Mouse (Mus musculus) forebrain, postnatal 0 days (tissue): ENCODE data around the gene Ankrd13b. TPM values are rescaled to one million over a fixed set of nuclear protein-coding genes. Genes with fewer than 3 reads are reported as not detected.

Source experiments
- ATAC-seq: fragments of 200-750 bp; cut with Nextera tagmentation; 2 replicates; pipeline ENCODE4 v1.8.0; 2017; ENCODE audit warnings: mild to moderate bottlenecking, moderate library complexity
- DNase-seq: peaks from one replicate; pipeline ENCODE4 v3.0.0-alpha.2; 2015
- H3K27ac ChIP-seq: fragments of 300-500 bp; sonication (generic); 2 replicates; pipeline ENCODE4 v1.5.1; 2014; ENCODE audit warnings: low read depth, mild to moderate bottlenecking, antibody characterized with exemption, low read length, moderate library complexity, mixed read lengths
- H3K27me3 ChIP-seq: fragments of 300-500 bp; sonication (generic); 2 replicates; pipeline ENCODE4 v1.6.1; 2014; ENCODE audit warnings: mild to moderate bottlenecking, low read length, mixed read lengths; ENCODE audit not compliant: insufficient read depth
- H3K36me3 ChIP-seq: fragments of 300-500 bp; sonication (generic); 2 replicates; pipeline ENCODE4 v1.6.1; 2014; ENCODE audit warnings: mild to moderate bottlenecking, moderate library complexity; ENCODE audit not compliant: insufficient read depth
- H3K4me1 ChIP-seq: fragments of 300-500 bp; sonication (generic); 2 replicates; pipeline ENCODE4 v1.6.1; 2014; ENCODE audit warnings: antibody characterized with exemption; ENCODE audit not compliant: insufficient read depth
- H3K4me2 ChIP-seq: fragments of 300-500 bp; sonication (generic); 2 replicates; pipeline ENCODE4 v1.6.1; 2014; ENCODE audit warnings: low read depth, mild to moderate bottlenecking, moderate library complexity
- H3K4me3 ChIP-seq: fragments of 300-500 bp; sonication (generic); 2 replicates; pipeline ENCODE4 v1.5.1; 2014; ENCODE audit warnings: low read depth, low read length, mixed read lengths
- H3K9ac ChIP-seq: fragments of 300-500 bp; sonication (generic); 2 replicates; pipeline ENCODE4 v1.6.1; 2014; ENCODE audit warnings: mild to moderate bottlenecking
- H3K9me3 ChIP-seq: fragments of 300-500 bp; sonication (generic); 2 replicates; pipeline ENCODE4 v1.6.1; 2016; ENCODE audit warnings: low read length
- CTCF ChIP-seq: sonication (generic); IDR thresholded peaks from 2 replicates; pipeline ENCODE4 v1.5.1; 2016; ENCODE audit warnings: antibody characterized with exemption, control low read depth, low read depth
- WGBS: fragments of 180-500 bp; shearing (Covaris S2); extraction: QIAGEN DNeasy Blood & Tissue Kit; methylation state at CpG from one replicate; pipeline ENCODE4 v1.1.7; 2014; 5-methylcytosine and 5-hydroxymethylcytosine counted together
- polyA plus RNA-seq: library from polyadenylated mRNA; unstranded; fragments of >200 nt; fragmentation: Nextera tagmentation; extraction: Ambion mirVana; gene quantifications from 2 replicates; pipeline ENCODE4 v1.2.1, GENCODE M21; 2015
- total RNA-seq: library from RNA; depleted of rRNA; stranded (reverse); fragments of >200 nt; gene quantifications from 2 replicates; pipeline ENCODE4 v1.2.3, GENCODE M21; 2014

Ankrd13b gene
- total and polyA plus RNA-seq, 2 experiments from 2014 or later, result 55.4 to 81.7 TPM

DNA sequence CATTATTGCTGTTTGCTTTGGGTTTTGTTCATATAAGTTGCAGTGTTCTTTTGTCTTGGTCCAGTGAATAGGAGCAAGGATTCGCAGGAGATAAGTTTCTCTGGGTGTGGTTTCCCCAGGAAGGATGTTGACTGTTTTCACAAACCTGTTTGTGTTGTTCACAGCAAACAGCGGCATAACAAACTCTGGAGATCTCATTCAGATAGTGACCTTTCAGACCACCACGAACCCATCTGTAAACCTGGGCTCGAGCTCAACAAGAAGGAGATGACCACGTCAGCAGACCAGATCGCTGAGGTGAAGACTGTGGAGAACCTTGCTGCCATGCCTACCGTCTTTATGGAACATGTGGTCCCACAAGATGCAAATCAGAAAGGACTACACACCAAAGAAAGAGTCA lies 40.3 kb downstream of the Ankrd13b start:
- Histone ChIP-seq H3K4me1 (no peaks in the 10 kb centered on the region), H3K9ac (no peak overlapping the region), H3K36me3 (peaks cover 25% of the 10 kb centered on the region), H3K9me3 (no peaks in the 10 kb centered on the region), H3K4me3 (no peak overlapping the region), H3K27ac (no peak overlapping the region), H3K27me3 (no peaks in the 10 kb centered on the region), H3K4me2 (no peak overlapping the region)
- TF ChIP-seq CTCF, result no peak
- DNase-seq (no peak), ATAC-seq (no peak)
- WGBS, result 92% methylated on average over 7 of the region's 7 CpGs

- no peaks in the 10 kb centered on the region for H3K27me3 ChIP-seq
- no peak overlapping the region for H3K27ac ChIP-seq
- H3K36me3 ChIP-seq, result peaks cover 13% of the 10 kb centered on the region; the same call in 1 of the 2 replicates
- ATAC-seq, result peak; percentile 82
- H3K4me3 ChIP-seq, result no peak overlapping the region
- peak; percentile 80 for TF ChIP-seq CTCF
- H3K4me1 ChIP-seq, result no peaks in the 10 kb centered on the region
- no peak overlapping the region for H3K4me2 ChIP-seq
- no peak overlapping the region for H3K9ac ChIP-seq
- H3K9me3 ChIP-seq, result no peaks in the 10 kb centered on the region
- DNase-seq, result peak; percentile 51
- 67% methylated on average over 6 of the region's 6 CpGs for WGBS
These were observed 42.8 kb downstream of the Ankrd13b start for GRCm38 (mm10) chr11:77446628-77447041.

DNA sequence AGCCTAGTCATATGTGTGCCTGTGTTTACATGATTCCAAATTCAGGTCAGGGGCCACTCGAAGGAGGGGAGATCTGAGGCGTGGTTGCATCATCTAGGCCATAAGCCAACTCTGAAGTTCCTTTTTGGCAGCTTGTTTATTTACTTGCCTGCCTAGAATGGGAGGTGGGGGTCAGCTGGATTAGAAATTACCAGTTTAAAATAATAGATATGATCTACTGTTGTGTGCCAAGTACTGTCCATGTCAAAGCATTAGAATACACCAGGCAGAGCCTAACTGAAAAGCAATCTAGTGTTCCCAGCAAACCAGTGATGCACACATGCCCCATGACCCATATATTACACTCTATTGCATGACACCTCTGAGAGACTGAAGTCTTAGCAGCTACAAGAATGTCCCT lies 44.5 kb downstream of the Ankrd13b start:
- TF ChIP-seq CTCF, result no peak
- DNase-seq, result no peak
- WGBS, result 68% methylated on average over 2 of the region's 2 CpGs
- Histone ChIP-seq H3K9ac (no peak overlapping the region), H3K36me3 (peaks cover 20% of the 10 kb centered on the region), H3K4me1 (no peaks in the 10 kb centered on the region), H3K4me2 (no peak overlapping the region), H3K4me3 (no peak overlapping the region), H3K9me3 (no peaks in the 10 kb centered on the region), H3K27me3 (no peaks in the 10 kb centered on the region), H3K27ac (no peak overlapping the region)
- ATAC-seq, result no peak

- Histone ChIP-seq H3K27me3 (no peaks in the 10 kb centered on the region), H3K4me1 (no peaks in the 10 kb centered on the region), H3K9me3 (no peaks in the 10 kb centered on the region), H3K4me3 (no peak overlapping the region), H3K9ac (no peak overlapping the region), H3K4me2 (no peak overlapping the region), H3K36me3 (peaks cover 33% of the 10 kb centered on the region), H3K27ac (no peak overlapping the region)
- DNase-seq (no peak), ATAC-seq (no peak)
- no peak for TF ChIP-seq CTCF
- WGBS, result 81% methylated on average over 7 of the region's 7 CpGs
These were observed 47.0 kb downstream of the Ankrd13b start for GRCm38 (mm10) chr11:77442186-77443170.

DNA sequence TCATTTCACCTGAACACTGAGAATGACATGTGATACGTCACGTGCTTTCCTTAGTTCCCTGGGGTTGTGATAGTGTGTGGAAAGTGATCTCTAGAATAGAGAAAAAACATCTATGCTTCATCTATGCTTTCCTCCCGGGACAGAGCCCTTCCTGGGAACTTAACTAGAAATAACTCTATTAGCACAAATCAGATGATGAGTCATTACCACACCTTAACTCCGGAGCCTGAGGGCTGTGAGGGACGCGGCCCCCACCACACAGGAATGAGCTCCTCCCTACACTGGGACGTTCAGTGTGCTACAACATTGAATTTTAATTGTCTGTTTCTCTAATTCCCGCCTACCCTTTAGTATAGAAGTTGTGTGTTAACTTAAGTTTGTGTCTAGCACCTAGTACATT lies 48.5 kb downstream of the Ankrd13b start:
- TF ChIP-seq CTCF, result no peak
- H3K9ac ChIP-seq, result no peak overlapping the region
- no peak for ATAC-seq
- no peak overlapping the region for H3K4me2 ChIP-seq
- H3K4me3 ChIP-seq, result no peak overlapping the region
- no peaks in the 10 kb centered on the region for H3K4me1 ChIP-seq
- H3K27me3 ChIP-seq, result no peaks in the 10 kb centered on the region
- 88% methylated on average over 8 of the region's 8 CpGs for WGBS
- no peaks in the 10 kb centered on the region for H3K9me3 ChIP-seq
- no peak overlapping the region for H3K27ac ChIP-seq
- H3K36me3 ChIP-seq, result peaks cover 35% of the 10 kb centered on the region
- no peak for DNase-seq

DNA sequence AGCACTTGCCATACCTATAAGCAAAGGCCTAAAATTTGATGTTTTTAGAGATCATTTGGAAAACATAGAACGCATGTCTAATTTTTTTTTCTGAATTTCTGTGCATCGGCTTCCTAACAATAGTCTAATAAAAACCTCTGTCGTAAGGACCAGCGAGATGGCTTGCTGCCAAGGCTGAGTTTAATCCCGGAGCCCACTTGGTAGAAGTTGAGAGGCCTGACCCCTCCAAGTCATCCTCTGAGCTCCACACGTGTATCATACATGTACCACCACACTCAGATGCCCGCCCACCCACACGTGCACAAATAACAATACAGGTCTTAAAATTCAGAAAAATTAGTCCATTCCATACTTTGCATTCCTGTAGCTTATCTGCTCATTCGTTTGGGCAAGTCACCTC lies 49.4 kb downstream of the Ankrd13b start:
- Histone ChIP-seq H3K9ac (no peak overlapping the region), H3K36me3 (peaks cover 35% of the 10 kb centered on the region), H3K4me3 (no peak overlapping the region), H3K27me3 (no peaks in the 10 kb centered on the region), H3K4me1 (no peaks in the 10 kb centered on the region), H3K4me2 (no peak overlapping the region), H3K27ac (no peak overlapping the region), H3K9me3 (no peaks in the 10 kb centered on the region)
- ATAC-seq (no peak), DNase-seq (no peak)
- no peak for TF ChIP-seq CTCF
- WGBS, result 77% methylated on average over 9 of the region's 9 CpGs

DNA sequence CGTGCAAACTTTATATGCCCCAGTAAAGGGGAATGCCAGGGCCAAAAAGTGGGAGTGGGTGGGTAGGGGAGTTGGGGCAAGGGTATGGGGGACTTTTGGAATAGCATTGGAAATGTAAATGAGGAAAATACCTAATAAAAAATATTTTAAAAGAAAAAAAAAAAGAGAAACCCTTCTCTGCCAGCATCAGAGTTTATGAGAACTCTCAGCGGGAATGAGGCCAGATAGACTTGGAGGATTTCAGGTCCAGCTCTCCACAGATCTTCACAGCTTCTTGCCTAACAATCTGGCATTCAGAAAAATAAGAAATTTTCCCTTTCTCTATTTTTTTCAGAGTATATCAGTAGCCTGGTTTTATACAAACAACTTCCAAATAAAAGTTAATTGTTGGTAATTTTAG lies 52.5 kb downstream of the Ankrd13b start:
- H3K4me1 ChIP-seq, result no peaks in the 10 kb centered on the region
- WGBS, result 85% methylated on average over 2 of the region's 2 CpGs
- H3K9ac ChIP-seq, result no peak overlapping the region
- H3K27ac ChIP-seq, result no peak overlapping the region
- no peaks in the 10 kb centered on the region for H3K9me3 ChIP-seq
- ATAC-seq (no peak), DNase-seq (no peak)
- peaks cover 35% of the 10 kb centered on the region for H3K36me3 ChIP-seq
- H3K4me3 ChIP-seq, result no peak overlapping the region
- no peaks in the 10 kb centered on the region for H3K27me3 ChIP-seq
- H3K4me2 ChIP-seq, result no peak overlapping the region
- TF ChIP-seq CTCF, result no peak
